Mouse (Mus musculus): ENCODE results near the gene Cpne2.

DNA sequence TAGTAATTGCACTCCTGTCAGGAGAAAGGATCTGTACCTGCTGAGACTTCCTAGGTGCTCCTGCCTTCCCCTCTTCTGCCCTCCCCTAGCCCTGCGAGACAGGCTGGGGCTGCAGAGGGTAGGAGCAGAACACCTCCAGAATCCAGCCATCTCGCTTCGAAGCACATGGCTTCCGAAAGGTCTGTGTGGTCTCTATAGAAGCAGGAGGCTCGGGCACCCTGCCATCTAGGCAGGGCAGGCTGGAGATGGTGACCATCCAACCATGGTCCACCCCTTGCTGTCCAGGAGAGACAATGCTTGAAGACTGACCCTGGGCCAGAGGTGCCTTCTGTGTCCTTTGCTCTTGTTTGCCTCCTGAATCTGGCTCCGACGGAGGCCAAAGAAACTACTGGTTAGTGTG, 2.8 kb downstream of the Cpne2 start:
- no peak for TF ChIP-seq CTCF (IDR thresholded peaks at IDR 0.05; ENCODE audit: low read depth)
- TF ChIP-seq EP300 (IDR thresholded peaks at IDR 0.05; ENCODE audit: low read depth) = no peak
